Mouse (Mus musculus) cerebellum, postnatal 14 days (tissue): ENCODE measurements around the gene Acap1.

ENCODE experiments used
- DNase-seq, 2 experiments: peaks; one replicate each; pipeline ENCODE4 v3.0.0; 2021; ENCODE audit warnings: mixed read lengths in 2 of 2

The Acap1 gene

DNA sequence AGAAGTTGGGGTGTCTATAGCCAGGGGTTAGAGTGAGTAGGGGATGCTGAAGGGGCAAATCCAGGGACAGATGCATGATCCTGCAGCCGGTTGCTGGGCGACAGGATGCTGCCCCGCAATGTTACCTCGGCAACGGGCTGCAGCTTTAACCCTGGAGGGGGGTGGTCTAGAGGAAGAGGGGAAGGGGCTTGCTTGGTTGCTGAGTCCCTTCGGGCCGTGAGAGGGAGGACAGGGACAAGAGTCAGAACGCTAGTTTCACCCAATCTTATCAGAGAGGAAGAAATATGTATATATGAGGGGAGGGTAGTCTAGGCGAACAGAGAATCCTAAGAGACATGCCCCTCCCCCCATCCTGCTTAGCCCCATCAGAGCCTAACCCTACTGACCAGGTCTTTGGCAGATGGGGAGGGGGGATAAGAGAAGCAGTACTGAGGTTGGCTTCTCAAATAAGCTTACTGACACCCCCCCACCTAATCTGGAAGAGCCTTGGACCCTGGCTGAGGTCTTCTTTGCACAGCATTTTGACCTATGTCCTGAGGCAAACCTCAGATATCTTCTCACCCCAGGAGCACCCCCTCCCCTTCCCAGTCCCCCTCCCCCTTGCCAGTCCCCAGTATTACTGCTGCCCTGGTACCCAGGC, 59.9 kb downstream of the Acap1 start:
- DNase-seq: peak in 1 of 2 experiments; percentile 37

- DNase-seq: peak in 1 of 2 experiments; percentile 36
Observed at GRCm38 (mm10) chr11:69834001-69834549, 61.3 kb downstream of the Acap1 start.

- DNase-seq: peak in 1 of 2 experiments; percentile 32
Observed at GRCm38 (mm10) chr11:69833554-69833953, 61.8 kb downstream of the Acap1 start.
